Mouse (Mus musculus) heart, adult 8-10 months (tissue): ENCODE results near the gene Glipr2. TPM values are rescaled to one million over a fixed set of nuclear protein-coding genes. Genes with fewer than 3 reads are reported as not detected.

Source experiments
- DNase-seq: peaks from one replicate; pipeline ENCODE4 v3.0.0; 2022; ENCODE audit warnings: low spot score
- total RNA-seq, 4 experiments: library from RNA; stranded (reverse); gene quantifications; 2 replicates each; pipeline ENCODE4 v1.2.4; 2022

The Glipr2 gene
- total RNA-seq, 4 experiments from 2014 or later = 2.3 to 5.2 (median 2.8) TPM

DNA sequence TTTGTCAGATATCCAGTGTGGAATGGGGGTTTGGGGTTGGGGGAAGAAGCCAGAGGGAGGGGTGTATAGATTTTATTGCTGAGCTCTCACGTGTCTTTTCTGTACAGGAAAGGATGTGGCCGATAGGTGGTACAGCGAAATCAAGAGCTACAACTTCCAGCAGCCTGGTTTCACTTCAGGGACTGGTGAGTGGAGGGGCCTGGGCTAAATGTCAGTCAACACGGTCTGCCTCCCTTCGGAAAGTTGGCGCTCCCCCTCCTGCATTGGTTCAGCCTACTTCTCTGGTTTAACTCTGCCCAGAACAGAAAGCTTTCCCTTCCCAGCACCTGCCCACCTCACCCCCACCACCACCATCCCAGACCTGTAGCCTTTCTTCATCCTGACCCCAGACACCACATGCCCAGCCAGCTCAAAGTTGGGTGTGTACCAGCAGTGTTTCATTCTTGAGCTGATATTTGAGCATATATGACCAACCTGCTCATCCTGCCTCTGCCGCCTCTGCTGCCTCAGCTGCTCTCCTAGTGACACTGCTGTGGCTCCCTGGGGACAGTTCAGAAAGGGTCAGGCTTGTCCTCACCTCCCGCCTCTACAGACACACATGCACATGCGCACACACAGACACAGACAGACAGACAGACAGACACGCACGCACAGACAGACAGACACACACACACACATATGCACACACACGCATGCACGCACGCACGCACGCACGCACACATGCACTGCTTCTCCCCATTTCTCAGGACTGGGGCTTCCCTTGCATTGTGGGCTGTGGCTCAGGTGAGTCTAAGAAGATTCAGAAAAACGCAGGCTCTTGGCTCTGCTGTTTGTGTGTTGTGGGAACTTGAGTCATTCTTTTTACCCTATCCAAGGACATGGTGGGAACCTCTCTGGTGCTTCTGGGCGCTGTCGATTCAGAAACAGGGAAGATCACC is 13.5 kb downstream of the Glipr2 start:
- DNase-seq = no peak

GRCm38 (mm10) chr4:43971541-43972136 is 14.4 kb downstream of the Glipr2 start:
- DNase-seq = no peak

DNA sequence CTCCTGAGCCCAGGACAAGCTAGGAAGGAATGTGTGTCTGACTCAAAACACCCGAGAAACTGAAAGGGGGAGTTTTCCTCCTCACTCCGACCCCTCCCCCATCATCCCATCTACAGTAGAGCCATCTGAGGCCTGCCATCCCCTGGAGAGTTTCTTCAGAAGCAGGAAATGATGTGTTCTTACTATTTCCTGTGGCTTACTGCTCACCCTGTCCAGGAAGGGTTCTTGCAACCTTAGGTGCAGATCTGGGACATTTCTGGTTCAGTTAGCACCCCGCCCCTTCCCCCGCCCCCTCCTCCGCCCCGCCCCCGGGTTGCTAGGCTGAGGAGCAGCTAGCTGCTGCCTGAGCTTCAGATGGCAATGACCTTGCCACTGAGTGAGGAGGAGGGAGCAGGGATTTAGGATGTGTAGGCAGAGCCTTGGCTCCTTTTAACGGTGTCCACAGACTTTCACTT is 15.0 kb downstream of the Glipr2 start:
- no peak for DNase-seq

- peak; percentile 82 for DNase-seq
Observed at GRCm38 (mm10) chr4:43973526-43973981, 16.4 kb downstream of the Glipr2 start.

GRCm38 (mm10) chr4:43974914-43975616 is 17.9 kb downstream of the Glipr2 start:
- no peak for DNase-seq

DNA sequence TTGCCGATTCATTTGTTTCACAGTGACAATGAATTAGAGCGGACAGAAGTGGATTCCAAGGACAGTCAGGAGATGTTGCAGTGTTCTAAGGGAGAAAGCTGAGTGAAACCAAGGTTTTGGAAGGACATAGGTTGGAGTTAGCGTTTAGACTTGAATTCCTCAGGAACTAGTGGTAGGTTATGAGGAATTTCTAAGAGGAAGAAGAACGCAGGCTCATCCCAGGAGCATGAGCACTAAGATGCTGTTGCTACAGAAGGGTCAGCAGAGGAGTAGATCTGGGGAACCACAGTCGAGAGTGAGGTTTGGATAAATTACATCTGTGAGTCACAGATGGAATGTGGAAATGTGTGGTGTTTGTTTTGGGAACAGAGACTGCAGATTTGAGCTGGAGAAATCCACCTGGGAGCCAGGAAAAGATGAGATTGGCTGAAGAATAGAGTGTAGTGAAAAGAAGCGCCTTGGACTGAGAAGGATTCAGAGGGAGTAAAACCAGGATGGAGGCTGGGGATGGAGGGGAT is 19.1 kb downstream of the Glipr2 start:
- no peak for DNase-seq

- no peak for DNase-seq
Observed at GRCm38 (mm10) chr4:43978521-43979443, 21.6 kb downstream of the Glipr2 start.

DNA sequence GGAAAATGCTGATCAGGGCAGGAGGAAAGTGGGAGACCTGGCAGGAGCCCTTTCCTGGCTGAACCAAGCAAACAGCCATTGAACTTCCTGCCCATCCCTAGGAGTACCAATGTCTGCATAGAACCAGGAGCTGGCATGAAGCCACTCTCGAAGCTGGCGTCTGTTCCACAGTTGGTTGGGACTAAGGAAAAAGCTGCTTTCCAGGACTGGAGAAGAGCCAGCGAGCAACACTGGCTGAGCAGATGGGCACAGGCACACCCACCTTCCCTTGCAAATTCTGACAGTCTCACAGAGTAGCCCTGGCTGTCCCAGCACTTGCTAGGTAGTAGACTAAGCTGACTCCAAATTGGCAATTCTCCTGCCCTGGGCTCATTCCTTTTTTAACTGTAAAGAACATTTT is 22.5 kb downstream of the Glipr2 start:
- DNase-seq = no peak

DNA sequence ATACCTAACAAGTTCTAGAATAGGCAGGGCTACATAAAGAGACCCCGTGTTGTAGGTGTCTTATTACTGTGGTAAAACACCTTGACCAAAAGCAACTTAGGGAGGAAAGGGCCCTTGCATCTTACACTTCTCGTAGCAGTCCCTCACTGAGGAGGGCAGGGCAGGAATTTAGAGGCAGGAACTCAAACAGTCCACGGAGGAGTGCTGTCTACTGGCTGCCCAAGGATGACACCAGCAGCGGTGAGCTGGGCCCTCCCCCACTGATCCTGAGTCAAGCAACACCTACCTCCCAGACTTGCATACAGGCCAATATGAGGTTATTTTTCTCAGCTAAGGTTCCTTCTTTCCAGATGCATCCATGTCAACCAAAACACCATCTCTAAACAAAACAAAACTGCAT is 23.0 kb downstream of the Glipr2 start:
- no peak for DNase-seq

GRCm38 (mm10) chr4:43980846-43981245 is 23.6 kb downstream of the Glipr2 start:
- no peak for DNase-seq

GRCm38 (mm10) chr4:43981251-43981650 is 24.1 kb downstream of the Glipr2 start:
- DNase-seq = no peak

DNA sequence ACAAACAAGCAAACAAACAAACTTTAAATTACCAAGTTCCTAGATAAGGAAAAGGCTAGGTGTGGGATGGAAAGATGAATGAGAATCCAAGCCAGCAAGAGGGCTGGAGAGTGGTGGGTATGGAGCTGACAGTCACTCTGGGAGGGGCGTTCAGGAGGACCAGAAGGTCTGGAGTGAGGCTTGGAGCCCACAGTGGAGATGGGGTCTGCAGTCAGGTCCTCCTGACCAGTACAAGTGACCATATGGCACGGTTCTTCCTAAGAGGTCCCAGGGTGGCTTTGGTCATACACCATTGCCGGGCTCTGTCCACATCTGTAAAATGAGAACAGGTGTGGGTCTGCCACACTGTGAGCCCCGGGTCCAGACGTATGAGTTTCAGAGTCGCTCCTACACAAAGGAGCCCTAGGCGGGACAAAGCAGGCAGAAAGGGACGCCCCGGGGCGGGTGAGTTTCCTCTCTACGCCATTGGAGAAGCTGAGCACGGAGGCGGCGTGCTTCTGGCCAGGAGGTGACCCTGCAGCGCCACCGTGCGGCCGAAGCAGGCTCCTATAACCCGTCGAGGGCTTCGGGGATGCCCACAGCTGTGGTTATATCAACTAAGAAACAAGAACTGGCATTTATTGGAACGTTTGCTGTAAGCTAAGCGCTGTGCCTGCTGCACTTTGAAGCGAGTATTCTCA is 25.0 kb downstream of the Glipr2 start:
- DNase-seq = peak; percentile 92

- no peak for DNase-seq
Observed at GRCm38 (mm10) chr4:43983181-43983580, 26.0 kb downstream of the Glipr2 start, which contains the start of gene Ccin. TSS of gene Ccin (plus strand) at chr4:43983483.

DNA sequence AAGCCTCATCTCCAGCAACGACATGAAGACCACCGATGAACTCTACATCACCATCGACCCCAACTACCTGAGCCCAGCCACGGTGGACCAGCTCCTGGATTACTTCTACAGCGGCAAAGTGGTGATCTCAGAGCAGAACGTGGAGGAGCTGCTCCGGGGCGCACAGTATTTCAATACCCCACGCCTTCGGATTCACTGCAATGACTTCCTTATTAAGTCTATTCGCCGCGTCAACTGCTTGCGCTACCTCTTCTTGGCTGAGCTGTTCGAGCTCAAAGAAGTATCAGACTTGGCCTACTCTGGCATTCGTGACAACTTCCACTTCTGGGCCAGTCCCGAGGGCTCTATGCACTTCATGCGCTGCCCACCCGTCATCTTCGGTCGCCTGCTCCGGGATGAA is 26.6 kb downstream of the Glipr2 start:
- DNase-seq = no peak

DNA sequence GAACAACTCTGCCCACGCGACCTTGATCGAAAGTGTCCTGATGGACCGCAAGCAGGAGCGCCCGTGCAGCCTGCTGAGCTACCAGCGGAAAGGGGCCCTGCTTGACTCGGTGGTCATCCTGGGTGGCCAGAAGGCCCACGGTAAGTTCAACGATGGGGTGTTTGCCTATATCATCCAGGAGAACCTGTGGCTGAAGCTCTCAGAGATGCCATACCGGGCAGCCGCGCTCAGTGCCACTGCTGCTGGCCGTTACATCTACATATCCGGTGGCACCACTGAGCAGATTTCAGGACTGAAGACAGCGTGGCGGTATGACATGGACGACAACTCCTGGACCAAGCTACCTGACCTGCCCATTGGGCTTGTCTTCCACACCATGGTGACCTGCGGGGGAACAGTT is 27.1 kb downstream of the Glipr2 start:
- no peak for DNase-seq

GRCm38 (mm10) chr4:43988976-43989375 is 31.8 kb downstream of the Glipr2 start:
- DNase-seq = no peak

- no peak for DNase-seq
Observed at GRCm38 (mm10) chr4:43993072-43993471, 35.9 kb downstream of the Glipr2 start.

DNA sequence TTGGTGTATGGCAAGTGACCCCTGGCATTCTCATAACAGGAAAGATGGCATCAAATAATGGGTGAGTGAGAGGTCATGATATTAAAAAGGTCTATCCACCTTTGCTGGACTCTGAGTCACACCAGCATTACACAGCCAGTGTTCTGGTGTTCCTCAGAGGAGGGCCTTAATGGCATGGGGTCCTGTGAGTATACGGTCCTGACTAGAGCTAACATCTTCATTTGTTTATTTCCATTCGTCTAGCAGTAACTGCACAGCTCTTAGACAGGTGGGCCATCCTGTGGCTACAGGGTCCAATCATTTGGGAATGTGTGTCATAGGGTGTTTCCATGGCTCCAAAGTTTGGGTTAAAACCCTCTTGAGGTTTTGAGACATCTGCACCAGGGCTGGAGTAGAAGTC is 37.1 kb downstream of the Glipr2 start:
- no peak for DNase-seq

GRCm38 (mm10) chr4:44003622-44004021 is 46.4 kb downstream of the Glipr2 start:
- DNase-seq = no peak

- no peak for DNase-seq
Observed at GRCm38 (mm10) chr4:44004126-44004525, 46.9 kb downstream of the Glipr2 start, which contains the start of gene Clta. TSS of gene Clta (plus strand) at chr4:44004452.
